Mouse (Mus musculus) neural tube, embryonic 12.5 days (tissue): ENCODE results near the gene Gm49358. TPM values are rescaled to one million over a fixed set of nuclear protein-coding genes. Genes with fewer than 3 reads are reported as not detected.

Experiments used
- ATAC-seq: fragments of 200-750 bp; cut with Nextera tagmentation; 2 replicates; pipeline ENCODE4 v1.8.0; 2017; ENCODE audit warnings: low read depth, mild to moderate bottlenecking, moderate TSS enrichment, moderate library complexity; ENCODE audit not compliant: low FRiP score
- H3K27ac ChIP-seq: fragments of 300-500 bp; sonication (generic); 2 replicates; pipeline ENCODE4 v1.5.1; 2016
- H3K27me3 ChIP-seq: fragments of 300-500 bp; sonication (generic); replicated peaks from 2 replicates; pipeline ENCODE4 v1.6.1; 2016; ENCODE audit warnings: mild to moderate bottlenecking
- H3K36me3 ChIP-seq: fragments of 300-500 bp; sonication (generic); 2 replicates; pipeline ENCODE4 v1.6.1; 2016; ENCODE audit warnings: mild to moderate bottlenecking
- H3K4me1 ChIP-seq: fragments of 300-500 bp; sonication (generic); 2 replicates; pipeline ENCODE4 v1.6.1; 2016
- H3K4me2 ChIP-seq: fragments of 300-500 bp; sonication (generic); replicated peaks from 2 replicates; pipeline ENCODE4 v1.6.1; 2016; ENCODE audit warnings: mild to moderate bottlenecking
- H3K4me3 ChIP-seq: fragments of 300-500 bp; sonication (generic); 2 replicates; pipeline ENCODE4 v1.5.1; 2016
- H3K9ac ChIP-seq: fragments of 300-500 bp; sonication (generic); 2 replicates; pipeline ENCODE4 v1.6.1; 2016; ENCODE audit warnings: mild to moderate bottlenecking
- H3K9me3 ChIP-seq: fragments of 300-500 bp; sonication (generic); 2 replicates; pipeline ENCODE4 v1.6.1; 2016; ENCODE audit warnings: mild to moderate bottlenecking
- WGBS: fragments of 180-500 bp; shearing (Covaris S2); methylation state at CpG from one replicate; pipeline ENCODE4 v1.1.7; 2016; 5-methylcytosine and 5-hydroxymethylcytosine counted together
- polyA plus RNA-seq: library from polyadenylated mRNA; unstranded; fragments of >200 nt; fragmentation: Nextera tagmentation; extraction: Ambion mirVana; gene quantifications from 2 replicates; pipeline ENCODE4 v1.2.1, GENCODE M21; 2016

Gm49358 gene
- polyA plus RNA-seq, 1 experiment from 2014 or later, result not detected

- H3K9ac ChIP-seq, result no peak overlapping the region
- no peak overlapping the region for H3K4me3 ChIP-seq
- WGBS, result 29% methylated on average over 7 of the region's 7 CpGs
- H3K4me1 ChIP-seq, result no peaks in the 10 kb centered on the region
- no peaks in the 10 kb centered on the region for H3K27me3 ChIP-seq
- H3K4me2 ChIP-seq, result no peak overlapping the region
- no peak for ATAC-seq
- no peaks in the 10 kb centered on the region for H3K36me3 ChIP-seq
- H3K9me3 ChIP-seq, result no peaks in the 10 kb centered on the region
- no peak overlapping the region for H3K27ac ChIP-seq
Observed at GRCm38 (mm10) chr10:86761722-86762383, 1.9 kb upstream of the Gm49358 start.

- Histone ChIP-seq H3K36me3 (no peaks in the 10 kb centered on the region), H3K27me3 (no peaks in the 10 kb centered on the region), H3K4me3 (no peak overlapping the region), H3K27ac (no peak overlapping the region), H3K9me3 (no peaks in the 10 kb centered on the region), H3K4me2 (no peak overlapping the region), H3K9ac (no peak overlapping the region), H3K4me1 (no peaks in the 10 kb centered on the region)
- no peak for ATAC-seq
- 43% methylated on average over 3 of the region's 3 CpGs for WGBS
Observed at GRCm38 (mm10) chr10:86762384-86762730, 1.4 kb upstream of the Gm49358 start.

DNA sequence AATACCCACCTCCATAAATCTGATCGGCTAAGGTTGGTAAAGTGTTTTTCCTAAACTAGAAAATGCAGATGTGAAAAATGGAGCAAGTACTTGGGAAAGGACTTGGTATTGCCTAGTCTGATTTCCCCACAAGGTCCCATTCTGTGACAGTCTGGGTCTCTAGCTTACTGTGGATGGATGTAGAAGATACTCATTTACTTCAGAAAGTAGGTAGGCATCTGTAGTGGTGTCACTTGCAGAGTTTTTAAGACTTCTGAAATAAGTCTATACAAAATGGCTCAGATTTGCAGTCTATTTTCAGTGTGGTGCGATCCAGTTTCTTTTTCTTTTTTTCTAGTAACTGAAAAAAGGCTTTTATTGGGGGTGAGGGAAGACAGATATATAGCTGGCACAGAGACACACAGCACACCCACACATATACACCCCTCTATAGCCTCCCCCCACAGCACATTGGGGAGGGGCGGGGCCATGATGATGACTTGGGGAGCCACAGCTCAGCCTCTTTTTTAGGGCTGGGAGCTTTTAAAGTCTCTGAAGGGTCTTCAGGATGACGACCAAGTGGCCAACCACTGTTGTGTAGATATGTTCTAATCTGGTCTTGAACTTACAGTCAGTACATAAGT, 1.7 kb downstream of the Gm49358 start:
- H3K9me3 ChIP-seq, result no peaks in the 10 kb centered on the region
- no peak for ATAC-seq
- no peak overlapping the region for H3K4me3 ChIP-seq
- 0 out of 2 replicates have a peak, but pooled peaks cover 4% of the 10 kb centered on the region for H3K4me1 ChIP-seq
- H3K9ac ChIP-seq, result no peak overlapping the region
- no peak overlapping the region for H3K27ac ChIP-seq
- no peak overlapping the region for H3K4me2 ChIP-seq
- H3K36me3 ChIP-seq, result no peaks in the 10 kb centered on the region
- H3K27me3 ChIP-seq, result no peaks in the 10 kb centered on the region
- WGBS, result 86% methylated on average over 4 of the region's 4 CpGs

GRCm38 (mm10) chr10:86769216-86769615, 5.4 kb downstream of the Gm49358 start:
- Histone ChIP-seq H3K9me3 (no peaks in the 10 kb centered on the region), H3K4me1 (0 out of 2 replicates have a peak, but pooled peaks cover 4% of the 10 kb centered on the region), H3K9ac (no peak overlapping the region), H3K4me3 (no peak overlapping the region), H3K27ac (no peak overlapping the region), H3K27me3 (no peaks in the 10 kb centered on the region), H3K4me2 (no peak overlapping the region), H3K36me3 (no peaks in the 10 kb centered on the region)
- ATAC-seq, result no peak
- 61% methylated on average over 5 of the region's 5 CpGs for WGBS

DNA sequence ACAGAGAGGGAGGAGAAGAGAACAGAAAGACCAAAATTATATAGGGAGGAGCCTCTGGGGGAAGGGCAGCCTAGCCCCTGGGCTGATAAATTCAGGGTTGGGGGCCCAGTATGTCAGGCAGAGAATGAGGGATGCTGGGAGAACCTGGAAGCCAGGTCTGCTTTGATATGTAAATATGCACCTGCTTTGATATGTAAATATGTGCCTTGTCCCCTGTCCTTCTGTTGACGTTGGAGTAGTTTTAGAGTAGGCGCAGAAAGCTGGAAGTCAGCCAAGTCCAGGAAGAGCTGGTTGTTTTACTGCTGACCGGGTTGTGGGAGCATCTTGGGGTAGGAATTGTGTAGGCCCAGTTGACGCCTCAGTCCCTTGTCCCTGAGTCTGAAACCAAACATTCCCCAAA, 6.0 kb downstream of the Gm49358 start:
- 23% methylated on average over 4 of the region's 4 CpGs for WGBS

DNA sequence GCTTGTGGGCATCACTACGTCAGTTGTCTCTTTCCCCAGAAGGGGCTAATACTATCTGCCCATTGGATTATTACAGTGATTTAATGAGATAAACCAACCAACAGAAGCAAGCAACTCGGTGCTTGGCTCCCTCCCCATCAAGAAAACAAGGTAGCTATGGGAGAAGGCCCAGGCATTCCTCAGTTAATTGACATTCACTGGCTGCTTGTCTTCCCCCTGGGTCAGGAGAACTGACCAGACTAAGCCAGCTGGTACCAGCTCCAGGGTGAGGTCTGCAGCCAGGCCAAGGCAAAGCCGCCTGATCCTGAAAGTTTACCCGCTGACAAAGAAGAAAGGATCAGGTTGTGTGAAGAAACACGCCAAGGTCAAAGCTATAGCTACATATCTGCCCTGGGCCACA, 7.9 kb downstream of the Gm49358 start:
- no peak overlapping the region for H3K27ac ChIP-seq
- H3K4me3 ChIP-seq, result no peak overlapping the region
- 0 out of 2 replicates have a peak, but pooled peaks cover 4% of the 10 kb centered on the region for H3K4me1 ChIP-seq
- no peak overlapping the region for H3K9ac ChIP-seq
- no peaks in the 10 kb centered on the region for H3K9me3 ChIP-seq
- WGBS, result 84% methylated on average over 5 of the region's 5 CpGs
- no peak overlapping the region for H3K4me2 ChIP-seq
- H3K36me3 ChIP-seq, result no peaks in the 10 kb centered on the region
- ATAC-seq, result no peak
- H3K27me3 ChIP-seq, result no peaks in the 10 kb centered on the region

More for the DNA sequence above, 6.0 kb downstream of the Gm49358 start:
- no peaks in the 10 kb centered on the region for H3K27me3 ChIP-seq
- ATAC-seq, result peak; percentile 78
- no peak overlapping the region for H3K4me2 ChIP-seq
- no peak overlapping the region for H3K4me3 ChIP-seq
- H3K36me3 ChIP-seq, result no peaks in the 10 kb centered on the region
- H3K9me3 ChIP-seq, result no peaks in the 10 kb centered on the region
- H3K27ac ChIP-seq, result no peak overlapping the region
- H3K4me1 ChIP-seq, result 0 out of 2 replicates have a peak, but pooled peaks cover 4% of the 10 kb centered on the region
- H3K9ac ChIP-seq, result no peak overlapping the region

- H3K9me3 ChIP-seq, result no peaks in the 10 kb centered on the region
- no peak overlapping the region for H3K4me3 ChIP-seq
- H3K27ac ChIP-seq, result no peak overlapping the region
- H3K9ac ChIP-seq, result no peak overlapping the region
- H3K4me1 ChIP-seq, result 0 out of 2 replicates have a peak, but pooled peaks cover 4% of the 10 kb centered on the region
- 78% methylated on average over 6 of the region's 6 CpGs for WGBS
- no peak overlapping the region for H3K4me2 ChIP-seq
- H3K27me3 ChIP-seq, result no peaks in the 10 kb centered on the region
- no peak for ATAC-seq
- H3K36me3 ChIP-seq, result no peaks in the 10 kb centered on the region
Observed at GRCm38 (mm10) chr10:86772231-86772631, 8.5 kb downstream of the Gm49358 start.

GRCm38 (mm10) chr10:86773360-86773759, 9.6 kb downstream of the Gm49358 start:
- 27% methylated on average over 4 of the region's 4 CpGs for WGBS
- H3K9me3 ChIP-seq, result no peaks in the 10 kb centered on the region
- ATAC-seq, result no peak
- no peaks in the 10 kb centered on the region for H3K36me3 ChIP-seq
- H3K27me3 ChIP-seq, result no peaks in the 10 kb centered on the region
- H3K4me1 ChIP-seq, result peaks cover 10% of the 10 kb centered on the region; the same call in 1 of the 2 replicates
- no peak overlapping the region for H3K27ac ChIP-seq
- H3K9ac ChIP-seq, result no peak overlapping the region
- no peak overlapping the region for H3K4me3 ChIP-seq
- H3K4me2 ChIP-seq, result no peak overlapping the region

DNA sequence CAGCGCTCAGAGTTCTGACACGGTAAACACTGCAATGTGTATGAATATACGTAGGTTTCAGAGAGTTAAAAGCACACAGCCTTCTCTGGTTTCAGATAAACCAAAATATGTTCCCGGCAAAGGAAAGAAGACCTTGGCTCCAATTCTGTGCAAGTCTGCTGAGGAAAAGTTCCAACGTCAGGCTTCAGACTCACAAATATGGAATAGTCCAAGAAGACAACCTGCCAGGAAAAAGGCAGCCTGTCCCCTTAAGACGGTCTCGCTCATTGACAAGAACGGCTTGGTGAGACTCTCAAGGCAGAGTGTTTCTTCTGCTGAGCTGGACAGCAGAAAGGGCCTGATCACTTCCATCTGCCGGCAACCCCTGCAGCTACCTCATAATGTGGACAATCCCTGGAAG, 12.5 kb downstream of the Gm49358 start:
- WGBS, result 79% methylated on average over 9 of the region's 9 CpGs
- ATAC-seq, result no peak

DNA sequence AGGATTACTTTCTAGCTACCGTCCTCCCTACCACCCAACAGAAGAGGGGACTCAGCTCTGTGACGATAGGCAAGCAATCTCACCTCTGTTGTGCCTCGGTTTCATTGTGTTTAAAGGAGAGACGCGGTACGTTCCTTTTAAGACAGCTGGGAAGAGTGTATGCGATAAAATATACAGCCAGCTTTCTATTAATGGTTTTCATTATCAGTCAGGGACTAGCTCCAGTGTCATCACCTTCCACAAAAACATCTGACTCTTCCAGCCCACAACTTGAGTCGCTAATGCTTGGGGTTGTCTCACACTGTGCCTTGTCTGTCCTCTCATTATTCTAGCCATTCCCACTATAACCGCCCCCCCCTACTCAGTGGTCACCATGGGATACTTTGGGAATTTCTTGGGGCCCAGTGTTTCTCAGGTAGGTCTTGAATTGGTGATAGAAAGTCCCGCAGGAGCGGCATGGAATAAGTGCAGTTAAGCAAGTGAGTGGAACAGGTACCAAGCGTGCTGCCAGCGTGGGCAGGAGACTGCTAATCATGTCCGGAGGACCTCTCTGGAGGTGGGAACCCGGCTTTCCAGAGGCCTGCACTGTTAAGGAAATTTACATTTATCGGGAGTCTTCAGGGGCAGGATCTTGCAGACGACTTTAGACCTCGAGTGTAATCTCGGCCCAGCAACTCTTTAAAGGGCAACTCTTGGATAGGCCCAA, 14.0 kb downstream of the Gm49358 start:
- peak overlapping the region; percentile 97 for H3K4me2 ChIP-seq
- peak overlapping the region; percentile 67 for H3K9ac ChIP-seq
- H3K27ac ChIP-seq, result no peak overlapping the region
- H3K27me3 ChIP-seq, result peaks cover 10% of the 10 kb centered on the region
- H3K9me3 ChIP-seq, result no peaks in the 10 kb centered on the region
- no peak; the same call in 1 of the 2 replicates for ATAC-seq
- no peaks in the 10 kb centered on the region for H3K36me3 ChIP-seq
- 40% methylated on average over 19 of the region's 19 CpGs for WGBS
- H3K4me1 ChIP-seq, result peaks cover 16% of the 10 kb centered on the region; the same call in 1 of the 2 replicates
- peak overlapping the region; percentile 63 for H3K4me3 ChIP-seq

More for the DNA sequence above, 12.5 kb downstream of the Gm49358 start:
- H3K27me3 ChIP-seq, result peaks cover 10% of the 10 kb centered on the region
- no peaks in the 10 kb centered on the region for H3K9me3 ChIP-seq
- H3K4me2 ChIP-seq, result no peak overlapping the region
- no peak overlapping the region for H3K4me3 ChIP-seq
- peaks cover 16% of the 10 kb centered on the region; the same call in 1 of the 2 replicates for H3K4me1 ChIP-seq
- no peak overlapping the region for H3K9ac ChIP-seq
- no peaks in the 10 kb centered on the region for H3K36me3 ChIP-seq
- H3K27ac ChIP-seq, result no peak overlapping the region

DNA sequence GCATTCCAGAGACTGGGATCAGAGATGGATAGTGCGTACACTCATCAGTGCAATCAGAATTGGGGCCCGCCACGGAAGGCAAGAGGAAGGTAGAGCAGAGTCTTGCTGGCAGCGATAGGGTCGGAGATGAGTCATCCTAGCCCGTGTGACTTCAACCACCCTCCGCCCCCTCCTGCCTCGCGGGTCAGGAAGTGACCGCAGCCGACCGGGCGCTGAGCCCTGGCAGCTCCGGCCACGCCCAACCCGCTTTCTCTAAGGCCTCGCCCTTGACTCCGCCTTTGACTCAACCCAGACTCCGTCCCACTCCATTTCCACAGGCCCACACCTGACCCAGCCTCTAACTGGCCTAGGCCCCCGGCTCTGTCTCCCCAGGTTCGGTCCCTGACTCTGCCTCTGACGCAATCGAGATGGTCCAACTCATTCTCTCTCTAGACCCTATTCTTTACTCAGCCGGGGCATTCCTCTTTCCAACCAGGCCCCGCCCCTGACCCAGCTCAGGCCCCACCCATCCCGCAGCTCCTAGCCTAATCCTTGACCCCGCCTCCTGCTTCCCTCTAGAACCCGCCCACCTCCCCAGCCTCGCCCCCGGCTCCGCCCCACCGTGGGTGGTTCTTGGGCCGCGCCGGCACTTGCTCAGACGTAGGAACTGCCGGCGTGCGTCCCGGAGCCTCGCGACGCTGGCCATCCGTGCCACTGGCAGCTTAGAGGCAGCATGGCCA, 14.8 kb downstream of the Gm49358 start, which contains the start of gene Nt5dc3:
TSS of gene Nt5dc3 (plus strand) at position 608 of the 719 bp plus-strand sequence.
- H3K9ac ChIP-seq, result peak within 1 kb of the TSS; percentile 67
- H3K4me3 ChIP-seq, result peak within 1 kb of the TSS; percentile 63
- peak within 1 kb of the TSS; percentile 97 for H3K4me2 ChIP-seq
- H3K36me3 ChIP-seq, result no peaks in the 10 kb centered on the region
- peaks cover 16% of the 10 kb centered on the region; the same call in 1 of the 2 replicates for H3K4me1 ChIP-seq
- under 1% methylated on average over 44 of the region's 44 CpGs for WGBS
- ATAC-seq, result peak; percentile 93
- H3K27ac ChIP-seq, result no peak within 1 kb of the TSS
- H3K27me3 ChIP-seq, result peaks cover 10% of the 10 kb centered on the region
- H3K9me3 ChIP-seq, result no peaks in the 10 kb centered on the region
